Mouse (Mus musculus) ovary, adult 18-20 months (tissue): Measurements from ENCODE around the gene Rbfox2.

Experiments
- DNase-seq: peaks from one replicate; pipeline ENCODE4 v3.0.0; 2022; ENCODE audit warnings: low spot score, mixed read lengths

The Rbfox2 gene

DNA sequence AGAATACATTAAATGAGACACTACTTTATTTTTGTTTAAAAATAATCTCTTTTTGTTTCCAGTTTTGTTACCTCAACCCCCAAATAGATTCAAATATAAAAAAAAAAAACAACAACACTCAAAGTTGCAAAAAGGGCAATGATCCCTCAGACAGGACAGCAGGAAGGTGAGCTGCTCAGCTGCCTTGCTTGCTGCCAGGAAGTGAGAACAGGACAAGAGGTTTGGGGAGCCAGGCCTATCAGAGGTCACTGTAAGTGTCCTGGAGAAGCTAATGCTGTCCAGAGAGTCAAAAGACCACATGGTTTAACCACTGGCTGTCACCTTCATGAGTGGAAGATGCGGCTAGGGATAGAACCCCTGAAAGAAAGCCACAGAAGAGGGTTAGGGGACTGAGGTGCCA, 161.8 kb downstream of the Rbfox2 start:
- no peak for DNase-seq

DNA sequence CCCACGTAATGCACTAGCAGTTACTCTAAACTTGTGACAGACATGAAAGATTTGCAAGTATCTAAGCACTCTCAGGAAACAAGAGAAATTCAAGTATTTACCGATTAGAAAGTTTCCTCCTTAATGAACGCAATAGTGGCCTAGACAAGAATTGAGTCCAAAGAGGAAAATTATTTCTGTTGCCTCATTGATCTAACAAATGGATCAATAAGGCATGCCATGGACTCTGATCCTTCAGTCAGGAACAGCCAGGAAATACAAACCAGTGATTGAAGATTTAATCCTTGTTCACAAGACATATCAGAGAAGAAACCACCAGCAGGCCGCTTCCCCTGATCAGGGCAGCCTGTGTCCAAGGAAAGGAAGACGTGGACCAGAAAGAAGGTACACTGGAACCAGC, 164.0 kb downstream of the Rbfox2 start:
- no peak for DNase-seq

DNA sequence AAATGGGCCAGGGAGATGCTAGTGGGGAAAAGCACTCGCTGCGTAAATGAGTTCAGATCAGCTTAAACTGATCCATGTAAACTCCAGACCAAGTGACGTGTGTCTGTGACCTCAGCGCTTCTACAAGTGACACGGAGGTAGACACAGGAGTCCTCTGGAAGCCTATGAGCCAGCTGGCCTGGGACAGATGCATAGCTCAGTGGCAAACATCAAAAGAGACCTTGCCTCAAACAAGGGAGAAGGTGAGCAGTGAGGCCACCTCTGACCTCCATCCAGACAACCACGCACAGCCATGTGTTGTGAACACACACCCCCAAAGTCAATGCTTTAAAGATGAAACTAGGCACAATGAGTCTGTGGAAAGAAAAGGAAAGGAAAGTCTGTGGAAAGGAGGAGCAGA, 164.5 kb downstream of the Rbfox2 start:
- no peak for DNase-seq

DNA sequence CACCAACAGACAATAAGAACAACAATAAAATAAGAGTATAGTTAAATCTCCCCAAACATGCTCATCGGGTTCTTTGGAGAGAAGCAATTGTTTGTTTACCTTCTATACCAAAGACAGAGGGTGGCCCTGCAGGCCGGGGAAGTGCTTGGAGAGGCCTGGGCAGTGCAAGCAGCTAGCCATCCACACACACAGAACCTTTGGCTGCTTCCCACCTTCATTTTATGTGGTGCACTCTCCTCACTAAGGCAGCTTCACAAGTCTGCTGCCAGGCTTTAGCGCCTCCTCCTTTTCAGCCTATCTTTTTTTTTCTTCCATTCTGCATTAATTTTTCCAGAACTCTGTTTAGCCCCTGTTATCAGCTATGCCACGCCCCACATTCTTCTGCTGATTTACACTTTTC, 165.1 kb downstream of the Rbfox2 start:
- no peak for DNase-seq

DNA sequence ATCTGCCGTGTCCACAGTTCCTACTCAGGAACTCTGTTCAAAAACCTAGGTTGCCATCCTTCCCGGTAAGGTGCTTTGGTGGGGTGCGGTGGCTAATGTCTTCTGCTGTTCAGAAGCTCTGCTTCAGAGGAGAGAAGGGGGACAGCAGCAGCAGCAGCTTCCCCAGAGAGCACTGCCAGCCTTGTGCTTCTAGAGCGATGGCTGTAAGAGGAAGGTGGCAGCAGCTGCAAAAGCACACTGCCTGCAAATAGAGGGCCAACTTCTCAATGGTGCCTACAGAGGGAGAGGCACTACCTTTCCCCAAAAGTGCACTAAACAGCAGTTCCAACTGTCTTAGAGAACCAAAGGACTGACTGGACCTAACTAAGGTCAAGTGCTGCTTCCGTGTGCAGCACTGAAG, 168.5 kb downstream of the Rbfox2 start:
- no peak for DNase-seq

DNA sequence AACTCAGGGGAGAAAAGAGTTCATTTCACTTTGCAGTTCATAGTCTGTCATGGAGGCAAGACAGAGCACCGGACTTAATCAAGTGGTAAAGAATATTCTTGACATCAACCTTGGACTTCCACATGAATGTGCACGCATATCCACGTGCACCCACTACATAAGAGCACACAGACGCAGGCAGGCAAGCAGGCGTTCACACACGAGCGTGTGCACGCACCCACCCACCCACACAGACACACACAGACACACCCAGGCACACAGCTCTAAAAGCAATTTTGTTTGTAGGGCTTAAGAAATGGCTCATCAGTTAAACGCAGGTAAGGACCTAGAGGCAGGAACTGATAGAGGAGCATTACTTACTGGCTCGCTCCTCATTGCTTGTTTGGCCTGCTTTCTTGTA, 172.3 kb downstream of the Rbfox2 start:
- no peak for DNase-seq

DNA sequence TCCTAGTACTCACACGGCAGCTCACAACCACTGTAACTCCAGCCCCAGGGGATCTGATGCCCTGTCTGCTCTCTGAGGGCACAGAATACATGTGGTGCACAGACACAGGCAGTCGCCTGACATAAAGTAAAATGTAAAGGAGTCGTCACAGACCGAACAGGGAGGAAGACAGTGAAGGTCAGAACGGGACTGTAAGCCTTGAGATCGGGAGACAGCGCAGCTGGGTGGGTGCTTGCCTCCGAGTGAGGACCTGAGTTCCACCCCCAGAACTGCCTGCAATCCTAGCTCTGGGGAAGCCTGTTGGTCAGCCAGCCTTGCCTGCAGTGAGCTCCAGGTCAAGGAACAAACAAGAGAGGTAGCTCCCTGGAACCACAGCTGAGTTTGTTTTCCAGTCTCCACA, 177.7 kb downstream of the Rbfox2 start:
- DNase-seq, result no peak

DNA sequence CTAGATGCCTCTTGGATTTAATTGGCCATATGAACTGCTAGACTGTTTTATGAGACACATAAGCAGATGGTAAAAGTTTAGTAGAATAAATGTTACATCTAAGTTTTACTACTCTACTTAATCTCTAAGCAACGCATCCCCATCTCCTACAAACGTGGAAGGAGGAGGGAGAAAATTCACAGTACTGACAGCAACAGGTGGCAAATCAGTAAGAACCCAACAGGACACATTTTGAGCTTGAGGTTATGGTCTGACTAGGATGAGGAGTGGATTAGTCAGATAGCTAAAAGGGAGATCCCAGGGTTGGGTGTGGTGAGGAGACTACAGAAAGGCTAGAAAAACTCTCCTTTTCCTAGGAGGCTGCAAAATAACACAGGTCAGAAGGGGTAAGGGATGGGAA, 179.1 kb downstream of the Rbfox2 start:
- no peak for DNase-seq

DNA sequence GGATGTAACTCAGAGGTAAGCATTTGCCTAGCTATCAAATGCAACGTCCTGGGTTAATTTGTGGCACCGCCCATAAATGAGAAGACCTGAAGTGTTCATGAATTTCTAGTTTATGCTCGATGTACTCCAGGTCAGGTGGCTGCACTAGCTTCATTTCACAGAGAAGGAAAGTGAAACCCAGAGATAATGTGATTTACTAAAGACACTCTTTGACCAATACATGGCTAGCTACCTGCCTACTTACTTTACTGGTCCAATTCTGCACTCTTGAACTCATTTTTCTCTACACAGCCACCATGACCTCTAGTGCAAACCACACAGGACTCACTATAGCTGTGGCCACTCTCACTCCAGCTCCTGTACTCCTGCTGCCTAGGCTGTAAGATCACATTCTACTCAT, 180.1 kb downstream of the Rbfox2 start:
- DNase-seq, result no peak

DNA sequence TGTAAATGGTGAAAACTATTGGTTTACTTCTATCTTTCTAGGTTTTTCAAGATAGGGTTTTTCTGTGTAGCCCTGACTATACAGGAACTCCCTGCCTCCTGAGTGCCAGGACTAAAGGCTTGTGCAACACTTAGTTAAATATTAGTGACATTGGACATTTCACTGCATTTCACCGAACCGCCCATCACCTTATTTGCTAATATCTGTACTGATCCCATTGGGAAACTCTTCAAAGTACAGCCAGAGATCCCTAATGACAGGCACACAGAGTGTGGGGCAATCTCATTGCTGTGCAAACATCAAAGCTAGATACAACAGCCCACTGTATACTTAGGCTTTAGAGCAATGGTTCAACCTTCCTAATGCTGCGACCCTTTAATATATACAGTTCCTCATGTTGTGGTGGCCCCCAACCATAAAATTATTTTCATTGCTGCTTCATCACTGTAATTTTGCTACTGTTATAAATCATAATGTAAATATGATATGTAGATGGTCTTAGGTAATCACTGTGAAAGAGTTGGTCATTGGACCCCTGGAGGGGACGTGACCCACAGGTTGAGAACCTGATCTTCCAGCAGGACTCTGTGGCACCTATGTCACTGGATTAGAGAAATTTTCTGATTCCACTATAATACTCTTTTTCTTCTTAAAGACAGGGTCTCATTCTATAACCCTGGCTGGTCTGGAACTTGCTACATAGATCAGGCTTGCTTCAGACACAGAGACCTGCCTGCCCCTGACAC, 182.3 kb downstream of the Rbfox2 start:
- no peak for DNase-seq

DNA sequence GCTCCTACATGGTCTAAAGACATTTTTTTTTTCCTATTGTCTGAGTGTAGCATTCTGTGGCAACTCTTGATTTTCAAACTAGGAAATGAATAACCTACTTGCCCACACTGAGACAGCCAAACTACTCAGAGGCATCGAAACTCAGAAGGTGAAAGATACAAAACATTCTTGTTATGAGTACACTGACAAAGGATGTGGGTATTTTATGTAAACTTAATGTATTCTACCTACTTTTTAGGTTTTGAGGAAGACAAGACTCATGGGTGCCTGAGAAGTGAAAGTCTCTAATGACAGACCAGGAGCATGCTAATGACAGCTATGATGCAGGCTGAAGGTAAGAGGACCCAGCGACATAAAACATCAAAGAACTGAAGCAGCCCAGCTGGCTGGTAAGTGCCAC, 184.0 kb downstream of the Rbfox2 start:
- DNase-seq, result no peak

DNA sequence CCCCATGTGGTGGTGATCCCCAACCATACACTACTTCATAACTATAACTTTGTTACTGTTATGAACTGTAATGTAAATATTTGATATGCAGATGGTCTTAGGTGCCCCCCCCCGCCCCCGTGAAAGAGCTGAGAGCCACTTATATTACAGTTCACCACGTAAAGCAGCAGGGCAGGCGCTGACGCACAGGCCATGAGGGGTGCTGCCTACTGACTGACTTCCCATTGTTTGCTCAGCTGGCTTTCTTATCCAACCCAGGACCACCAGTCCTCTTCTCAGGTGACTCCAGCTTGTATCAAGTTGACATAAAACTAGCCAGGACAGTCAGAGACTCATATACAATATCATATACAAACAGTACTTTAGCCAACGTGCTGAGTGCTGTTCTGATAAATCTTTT, 184.6 kb downstream of the Rbfox2 start:
- DNase-seq, result no peak

DNA sequence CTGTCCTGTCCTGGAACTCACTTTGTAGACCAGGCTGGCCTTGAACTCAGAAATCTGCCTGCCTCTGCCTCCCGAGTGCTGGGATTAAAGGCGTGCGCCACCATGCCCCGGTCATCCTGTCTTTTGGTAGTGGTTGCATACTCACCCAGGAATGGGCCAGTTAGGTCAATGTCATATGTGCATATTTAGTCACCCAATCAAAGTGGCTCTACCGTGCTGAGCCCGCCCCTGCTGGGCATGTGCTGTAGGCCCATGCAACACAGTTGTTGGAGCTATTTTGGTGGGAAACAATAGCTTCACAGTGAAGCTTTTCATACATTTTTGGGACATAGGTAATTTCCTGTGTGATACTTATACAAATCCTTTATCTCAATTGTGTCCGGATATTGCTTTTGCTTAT, 187.1 kb downstream of the Rbfox2 start:
- no peak for DNase-seq

DNA sequence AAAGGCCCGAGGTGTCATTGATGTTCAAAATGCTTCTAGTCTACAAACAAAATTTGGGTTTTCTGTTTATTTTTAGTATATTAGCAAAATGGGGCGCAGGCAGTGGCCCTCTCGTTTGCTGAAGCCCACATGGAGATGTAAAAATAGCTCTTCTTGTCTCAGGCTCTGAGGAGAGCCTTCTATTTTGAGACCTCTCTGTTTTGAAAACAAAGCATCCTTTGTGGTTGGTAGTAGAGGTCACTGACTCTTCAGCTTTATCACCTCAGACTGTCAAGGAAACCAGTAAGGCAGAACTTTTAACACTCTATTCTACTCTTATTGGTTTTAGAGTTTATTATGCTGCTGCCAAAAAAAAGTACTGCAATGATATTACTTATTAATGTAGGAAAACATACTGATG, 189.6 kb downstream of the Rbfox2 start:
- no peak for DNase-seq

DNA sequence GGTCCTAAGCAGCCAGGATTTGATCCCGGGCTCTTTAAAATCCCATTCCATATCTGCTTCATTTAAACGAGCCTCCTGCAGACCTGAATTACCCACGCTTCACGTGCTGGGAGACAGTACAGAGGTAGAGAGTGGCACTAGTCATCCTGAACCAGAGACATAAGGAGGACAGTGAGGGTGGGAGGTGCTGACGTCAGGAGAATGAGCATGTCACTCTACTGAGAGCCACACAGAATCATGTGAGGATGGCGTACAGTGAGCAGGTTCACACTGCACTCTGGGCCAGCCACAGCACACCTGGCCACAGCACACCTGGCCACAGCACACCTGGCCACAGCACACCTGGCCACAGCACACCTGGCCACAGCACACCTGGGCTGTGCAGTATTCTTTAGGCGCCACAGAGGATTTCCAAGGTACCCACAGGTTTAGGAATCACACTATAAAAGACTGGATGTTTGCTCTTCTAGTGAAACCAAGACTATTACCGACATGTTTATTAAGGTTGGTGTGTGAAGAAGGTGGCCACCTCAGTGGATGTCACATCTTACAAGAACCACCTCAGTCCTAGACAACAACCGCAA, 190.6 kb downstream of the Rbfox2 start:
- DNase-seq, result no peak

DNA sequence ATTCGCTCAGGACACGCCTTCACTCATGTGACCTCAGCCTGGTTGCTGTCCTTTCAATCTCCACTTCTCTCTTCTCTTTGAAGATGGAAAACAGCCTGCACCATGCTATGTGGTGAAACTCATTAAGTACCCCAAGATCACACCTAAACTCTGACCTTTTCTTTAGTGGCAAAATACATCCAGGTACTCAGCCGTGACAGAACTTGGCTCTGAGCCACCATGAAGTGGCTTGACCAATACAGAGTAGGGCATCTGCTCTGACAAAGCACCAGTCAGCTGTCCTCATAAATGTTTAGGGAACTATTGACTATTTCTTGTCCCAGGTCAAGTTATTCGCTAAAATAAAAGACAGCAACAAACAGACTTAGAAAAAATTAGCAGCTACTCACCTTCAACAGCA, 191.3 kb downstream of the Rbfox2 start:
- DNase-seq, result no peak

DNA sequence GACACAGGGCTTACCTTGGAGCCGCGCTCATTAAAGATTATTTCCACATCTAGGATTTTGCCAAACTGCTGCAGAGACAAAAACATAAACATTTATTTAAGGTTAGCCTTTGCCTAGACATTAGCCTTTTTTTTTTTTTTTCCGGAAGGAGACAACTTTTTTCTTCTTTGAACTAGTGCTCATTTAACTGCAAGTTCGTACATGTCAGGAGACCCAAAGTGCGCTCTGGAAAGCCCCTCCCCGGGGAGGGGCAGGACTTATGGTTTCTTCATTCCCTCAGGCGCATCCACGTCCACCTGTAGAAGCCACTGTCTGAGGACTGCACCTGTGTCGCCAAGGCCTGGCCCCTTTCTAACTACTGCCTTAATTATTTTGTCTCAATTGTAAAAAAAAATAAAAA, 193.2 kb downstream of the Rbfox2 start:
- no peak for DNase-seq

DNA sequence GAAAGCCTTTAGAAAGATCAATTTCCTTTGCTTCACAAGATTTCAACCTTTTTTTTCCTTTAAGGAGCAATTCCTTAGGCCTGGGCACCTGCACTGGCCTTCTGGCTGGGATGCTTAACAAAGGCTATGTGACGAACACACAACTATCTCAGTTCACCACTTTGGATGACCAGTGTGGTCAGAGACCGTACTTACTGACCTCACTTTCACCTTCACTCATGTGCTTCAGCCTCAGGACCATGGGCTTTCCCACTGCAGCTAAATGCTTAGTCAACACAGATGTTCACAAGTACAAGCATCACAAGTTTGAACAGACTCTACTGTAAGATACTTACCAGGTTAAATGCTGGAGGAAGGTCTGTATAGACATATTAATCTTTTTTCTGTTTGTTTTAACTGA, 194.4 kb downstream of the Rbfox2 start:
- no peak for DNase-seq

DNA sequence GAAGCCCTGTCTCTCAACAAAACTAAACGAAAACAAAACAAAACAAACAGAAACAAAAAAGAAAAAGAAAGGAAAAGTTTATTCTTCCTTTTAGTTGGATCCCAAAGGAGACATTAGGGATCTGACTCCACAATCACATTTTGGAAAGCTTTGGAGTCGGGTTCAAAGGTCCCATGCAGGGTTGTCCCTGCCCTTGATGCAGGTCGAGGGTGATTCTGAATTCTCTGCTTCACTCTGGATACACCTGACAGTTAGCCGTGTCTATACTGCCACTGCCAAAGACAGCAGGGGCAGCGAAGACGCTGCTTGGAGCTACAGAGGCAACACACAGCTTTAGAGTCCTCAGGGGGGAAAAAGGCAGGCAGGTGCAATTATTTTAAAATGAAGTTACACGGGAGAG, 194.9 kb downstream of the Rbfox2 start:
- DNase-seq, result no peak

DNA sequence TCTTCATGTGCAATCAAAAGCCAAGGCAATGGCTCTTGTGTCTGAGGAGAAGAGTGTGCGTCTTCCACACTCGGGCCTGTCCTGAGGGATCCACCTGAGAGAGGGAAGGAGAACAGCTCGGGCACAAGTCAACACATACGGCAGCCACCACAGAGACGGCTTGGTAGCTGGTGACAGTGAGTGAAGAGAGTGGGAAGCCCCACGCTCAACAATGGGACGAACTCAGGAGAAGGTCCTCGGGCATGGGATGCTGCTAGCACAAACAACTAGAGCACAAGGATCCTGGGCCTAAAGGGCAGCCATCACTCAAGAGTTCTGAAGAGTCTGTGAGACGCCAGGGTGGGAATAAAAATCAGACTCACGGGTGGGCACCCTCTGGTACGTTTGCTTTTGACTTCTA, 196.4 kb downstream of the Rbfox2 start:
- no peak for DNase-seq

DNA sequence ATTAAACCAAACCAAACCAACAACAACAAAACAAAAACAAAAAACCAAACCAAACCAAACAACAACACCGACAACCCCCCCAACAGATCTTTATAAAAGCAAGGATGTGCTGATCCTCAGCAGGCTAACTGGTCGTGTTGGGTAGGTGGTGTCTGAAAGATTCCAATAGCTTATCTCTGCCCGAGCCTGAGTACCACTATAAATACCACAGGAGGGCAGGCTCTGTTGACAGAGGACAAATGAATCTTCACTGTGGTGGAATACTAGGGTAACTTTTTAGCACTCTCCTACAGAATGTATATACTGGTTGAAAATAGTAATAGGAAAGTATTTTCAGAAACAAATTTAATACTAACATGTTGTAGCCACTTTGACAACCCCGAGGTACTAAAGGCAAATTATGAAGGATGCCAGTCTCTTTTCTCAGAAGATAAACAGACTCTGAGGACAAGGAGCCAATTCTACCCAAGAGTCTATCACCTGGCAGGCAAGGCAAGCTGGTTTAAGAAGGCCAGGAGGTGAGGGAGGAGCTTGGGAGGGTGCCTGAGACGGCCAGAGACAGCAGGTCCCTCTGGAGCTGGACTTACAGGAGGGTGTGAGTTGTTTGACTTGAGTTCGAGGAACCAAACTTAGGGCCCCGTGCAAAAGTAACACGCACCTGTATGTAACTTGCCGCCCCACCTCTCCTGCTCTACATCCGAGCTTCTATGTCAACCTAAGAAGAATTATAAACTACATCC, 199.5 kb downstream of the Rbfox2 start:
- DNase-seq, result no peak

DNA sequence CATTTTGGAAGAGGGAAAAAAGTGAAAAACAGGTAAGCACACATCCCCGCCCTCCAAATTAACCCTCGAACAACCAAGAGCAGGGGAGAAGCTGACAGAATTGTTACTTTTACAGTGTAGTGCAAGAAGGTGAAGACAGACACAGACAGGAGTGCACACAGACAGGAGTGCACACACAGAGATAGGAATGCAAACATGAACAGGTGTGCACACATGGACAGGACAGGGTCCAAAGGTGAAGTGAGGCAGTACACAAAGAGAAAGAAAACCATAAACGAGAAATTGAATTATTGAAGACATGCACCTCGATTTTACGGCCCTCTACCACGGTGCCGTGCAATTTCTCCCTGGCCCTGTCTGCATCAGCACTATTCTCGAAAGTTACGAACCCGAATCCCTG, 201.5 kb downstream of the Rbfox2 start:
- DNase-seq, result no peak

DNA sequence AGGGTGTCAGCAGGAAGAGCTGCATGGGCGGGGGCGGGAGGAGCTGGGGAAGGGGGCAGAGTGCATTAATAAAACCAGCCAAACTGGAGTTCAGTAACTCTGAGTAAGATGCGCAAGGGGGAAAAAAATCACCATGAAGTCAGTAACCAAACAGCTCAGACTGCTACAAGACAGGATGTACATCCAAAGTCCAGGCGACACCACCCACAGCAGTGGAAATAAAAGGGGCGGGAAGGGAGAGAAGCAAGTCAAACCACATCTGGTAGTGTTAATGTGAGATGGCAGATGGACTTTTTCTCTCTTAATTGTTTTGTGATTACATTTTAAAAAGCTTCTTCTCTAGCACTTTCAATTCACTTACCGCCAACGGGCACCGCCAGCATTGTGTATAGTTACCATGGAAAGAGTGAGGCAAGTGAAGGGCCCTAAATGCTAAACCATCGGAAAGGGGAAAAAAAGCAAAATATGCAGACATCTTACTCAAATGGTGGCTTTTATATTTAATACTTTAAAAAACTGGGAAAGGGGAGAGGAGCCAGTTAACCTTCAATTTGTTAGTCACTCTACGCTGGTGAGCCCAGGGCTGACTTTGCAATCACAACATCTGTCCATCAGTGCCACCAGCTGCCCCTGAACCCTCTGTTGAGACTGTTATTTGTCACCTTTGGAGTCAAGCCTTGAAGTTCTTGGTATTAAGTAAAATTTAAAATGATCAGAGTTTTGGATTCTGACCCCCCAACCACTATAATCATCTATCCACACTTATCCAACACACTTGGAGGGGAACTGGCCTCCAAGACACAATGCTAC, 202.2 kb downstream of the Rbfox2 start:
- DNase-seq, result no peak
